In genomic region chr16:32214804-32215576, GRCm38 (mm10) we compare ENCODE assay signal across 17 mouse cellular contexts. TPM values are rescaled to one million over a fixed set of nuclear protein-coding genes. Genes with fewer than 3 reads are reported as not detected.
DNase-seq lines count a peak whose midpoint lies in the region; ATAC-seq and TF ChIP-seq lines count a peak whose summit lies in the region.
"Had no signal": no experiment of that assay in that cellular context is flagged by ENCODE, and none has a peak within 500 bp of the region (broad histone marks: within the 10 kb centered on the region; RNA-seq: fewer than 3 reads in every experiment).

No protein-coding gene starts in this region.

- no peak for ATAC-seq in lung, postnatal 0 days
- ATAC-seq in heart, postnatal 0 days (ENCODE audit: insufficient read depth, low read depth) = no peak
- ATAC-seq in inflammation-experienced regulatory T-cells, adult 6 months = no peak
- no peak for ATAC-seq in forebrain, embryonic 16.5 days
- ATAC-seq: intestine, postnatal 0 days had no signal

- no peak overlapping the region for H3K4me3 ChIP-seq in lung, postnatal 0 days (ENCODE audit: low read depth, low read length)
- H3K4me3 ChIP-seq in lung, adult 2 months (replicated peaks; ENCODE audit: extremely low read depth, low read depth, low read length) = no peak overlapping the region
- peak overlapping the region; percentile 31 for H3K4me3 ChIP-seq in heart, postnatal 0 days (ENCODE audit: low read depth, low read length)
- no peak overlapping the region for H3K4me3 ChIP-seq in forebrain, embryonic 16.5 days (replicated peaks; ENCODE audit: low read length)
- H3K4me3 ChIP-seq: lung, embryonic 15.5 days had no signal

- no peaks in the 10 kb centered on the region for H3K9me3 ChIP-seq in lung, postnatal 0 days (ENCODE audit: low read length)
- no peaks in the 10 kb centered on the region; the same call in 1 of the 2 replicates for H3K9me3 ChIP-seq in heart, postnatal 0 days (replicated peaks; ENCODE audit: control insufficient read depth, low read length)
- no peaks in the 10 kb centered on the region for H3K9me3 ChIP-seq in forebrain, embryonic 16.5 days (ENCODE audit: control insufficient read depth, low read length)

- no peaks in the 10 kb centered on the region for H3K27me3 ChIP-seq in lung, postnatal 0 days (replicated peaks; ENCODE audit: insufficient read depth, low read length)
- no peaks in the 10 kb centered on the region for H3K27me3 ChIP-seq in heart, postnatal 0 days (ENCODE audit: control insufficient read depth, insufficient read depth, low read length)
- H3K27me3 ChIP-seq in forebrain, embryonic 16.5 days (replicated peaks; ENCODE audit: control insufficient read depth, insufficient read depth, low read length) = no peaks in the 10 kb centered on the region
- H3K27me3 ChIP-seq: lung, embryonic 15.5 days had no signal

- WGBS in lung, postnatal 0 days = 65% methylated on average over 17 of the region's 17 CpGs
- WGBS in lung, adult 2 months = 55% methylated on average over 17 of the region's 17 CpGs
- WGBS in heart, postnatal 0 days = 56% methylated on average over 17 of the region's 17 CpGs
- 84% methylated on average over 17 of the region's 17 CpGs for WGBS in forebrain, embryonic 16.5 days

- H3K36me3 ChIP-seq in lung, postnatal 0 days (ENCODE audit: insufficient read depth, low read length) = no peaks in the 10 kb centered on the region
- H3K36me3 ChIP-seq in heart, postnatal 0 days (replicated peaks; ENCODE audit: control insufficient read depth, insufficient read depth, low read length) = no peaks in the 10 kb centered on the region
- no peaks in the 10 kb centered on the region for H3K36me3 ChIP-seq in forebrain, embryonic 16.5 days (ENCODE audit: control insufficient read depth, insufficient read depth)
- H3K36me3 ChIP-seq: lung, embryonic 15.5 days had no signal

- H3K4me2 ChIP-seq in lung, postnatal 0 days (replicated peaks; ENCODE audit: low read depth, low read length) = no peak overlapping the region
- H3K4me2 ChIP-seq in heart, postnatal 0 days (ENCODE audit: low read depth, low read length) = peak overlapping the region; percentile 50
- H3K4me2 ChIP-seq in forebrain, embryonic 16.5 days (ENCODE audit: low read length) = no peak overlapping the region
- H3K4me2 ChIP-seq: lung, embryonic 15.5 days; midbrain, embryonic 11.5 days had no signal

- no peaks in the 10 kb centered on the region for H3K4me1 ChIP-seq in lung, postnatal 0 days (ENCODE audit: insufficient read depth, low read depth, low read length)
- no peaks in the 10 kb centered on the region for H3K4me1 ChIP-seq in lung, adult 2 months (ENCODE audit: control insufficient read depth, insufficient read depth, low read length)
- peaks cover 15% of the 10 kb centered on the region; the same call in 1 of the 2 replicates for H3K4me1 ChIP-seq in heart, postnatal 0 days (ENCODE audit: control insufficient read depth, insufficient read depth)
- no peaks in the 10 kb centered on the region for H3K4me1 ChIP-seq in forebrain, embryonic 16.5 days (replicated peaks; ENCODE audit: control insufficient read depth, insufficient read depth, low read length)
- H3K4me1 ChIP-seq: lung, embryonic 15.5 days had no signal

- TF ChIP-seq EP300 in lung, postnatal 0 days (IDR thresholded peaks at IDR 0.05) = no peak
- TF ChIP-seq EP300 in heart, postnatal 0 days (IDR thresholded peaks at IDR 0.05; ENCODE audit: low read depth) = no peak

- no peak for TF ChIP-seq CTCF in lung, postnatal 0 days (IDR thresholded peaks at IDR 0.05)
- TF ChIP-seq CTCF in lung, adult 2 months (IDR thresholded peaks at IDR 0.05; ENCODE audit: insufficient read depth, low read length) = no peak
- TF ChIP-seq CTCF in heart, postnatal 0 days (IDR thresholded peaks at IDR 0.05; ENCODE audit: low read depth) = no peak

- H3K9ac ChIP-seq in lung, postnatal 0 days (replicated peaks; ENCODE audit: low read depth) = no peak overlapping the region
- peak overlapping the region; percentile 10; the same call in 1 of the 2 replicates for H3K9ac ChIP-seq in heart, postnatal 0 days (replicated peaks; ENCODE audit: low read depth, low read length)
- no peak overlapping the region for H3K9ac ChIP-seq in forebrain, embryonic 16.5 days (replicated peaks; ENCODE audit: low read depth, low read length)
- H3K9ac ChIP-seq: lung, embryonic 15.5 days had no signal

- TF ChIP-seq POLR2A in lung, adult 2 months (IDR thresholded peaks at IDR 0.05; ENCODE audit: borderline replicate concordance, extremely low read depth, low read depth, low read length) = no peak

- peak; percentile 20 for DNase-seq in lung, postnatal 0 days (ENCODE audit: low spot score)
- no peak for DNase-seq in lung, adult 2 months
- DNase-seq in adipocyte (ENCODE audit: low spot score) = peak; percentile 79
- no peak for DNase-seq in heart, postnatal 0 days (ENCODE audit: low spot score)
- DNase-seq in right cerebral cortex, postnatal 36 days (ENCODE audit: low spot score in 2 of 2) = peak; percentile 44 to 73
- no peak for DNase-seq in embryo, embryonic 9.5 days (ENCODE audit: extremely low spot score)
- DNase-seq: adrenal gland, postnatal 25 days; cerebellum, adult 11 months had no signal

- no peak overlapping the region for H3K27ac ChIP-seq in lung, postnatal 0 days (ENCODE audit: low read length)
- peak overlapping the region; percentile 25; the same call in 1 of the 2 replicates for H3K27ac ChIP-seq in heart, postnatal 0 days (ENCODE audit: low read depth)
- no peak overlapping the region for H3K27ac ChIP-seq in forebrain, embryonic 16.5 days (ENCODE audit: low read length)
- H3K27ac ChIP-seq: lung, embryonic 15.5 days had no signal

RNA-seq across cellular contexts. Expression of gene Fbxo45, which starts 32.0 kb away (rescaled TPM):
- polyA plus RNA-seq in lung, postnatal 0 days (2015; fragmentation: Nextera tagmentation; extraction: Ambion mirVana) = 7.9 and 9.2 TPM in 2 replicates
- polyA plus RNA-seq in lung, adult 2 months (2012; rRNA removed) = 3.7 and 5.2 TPM in 2 replicates
- 9.8 and 13.7 TPM in 2 replicates for total RNA-seq in heart, postnatal 0 days (2014; rRNA removed; ENCODE audit: low replicate concordance)
- polyA plus RNA-seq in heart, postnatal 0 days (2015; fragmentation: Nextera tagmentation; extraction: Ambion mirVana) = 5.1 and 5.8 TPM in 2 replicates
- polyA plus RNA-seq in inflammation-experienced regulatory T-cells, adult 6 months (2017; shearing (Covaris generic)) = 1 to 10 TPM; 5.1 to 5.7 (median 5.5) TPM
- polyA plus RNA-seq in forebrain, embryonic 16.5 days (2015; fragmentation: Nextera tagmentation; extraction: Ambion mirVana) = 9.9 and 10.2 TPM in 2 replicates

RNA-seq across cellular contexts. Expression of gene Wdr53, which starts 32.0 kb away (rescaled TPM):
- polyA plus RNA-seq in lung, postnatal 0 days (2015; fragmentation: Nextera tagmentation; extraction: Ambion mirVana) = 15.3 and 16.1 TPM in 2 replicates
- polyA plus RNA-seq in lung, adult 2 months (2012; rRNA removed) = 2.6 and 5.5 TPM in 2 replicates
- total RNA-seq in heart, postnatal 0 days (2014; rRNA removed; ENCODE audit: low replicate concordance) = 3.6 and 5.8 TPM in 2 replicates
- polyA plus RNA-seq in heart, postnatal 0 days (2015; fragmentation: Nextera tagmentation; extraction: Ambion mirVana) = 10.3 and 11.7 TPM in 2 replicates
- polyA plus RNA-seq in inflammation-experienced regulatory T-cells, adult 6 months (2017; shearing (Covaris generic)) = 10 to 100 TPM; 16.3 to 19.8 (median 16.7) TPM
- 13.9 and 15.7 TPM in 2 replicates for polyA plus RNA-seq in forebrain, embryonic 16.5 days (2015; fragmentation: Nextera tagmentation; extraction: Ambion mirVana)

RNA-seq across cellular contexts. Expression of gene Bex6, which starts 35.4 kb away (rescaled TPM):
- polyA plus RNA-seq in lung, postnatal 0 days (2015; fragmentation: Nextera tagmentation; extraction: Ambion mirVana) = 0.18 TPM in 1 of 2 replicates, not detected in the other
- not detected in 2 replicates for polyA plus RNA-seq in lung, adult 2 months (2012; rRNA removed)
- total RNA-seq in heart, postnatal 0 days (2014; rRNA removed; ENCODE audit: low replicate concordance) = not detected in 2 replicates
- not detected in 2 replicates for polyA plus RNA-seq in heart, postnatal 0 days (2015; fragmentation: Nextera tagmentation; extraction: Ambion mirVana)
- under 1 TPM in 2 of 3 experiments, not detected in 1; 0.38 to 0.63 TPM for polyA plus RNA-seq in inflammation-experienced regulatory T-cells, adult 6 months (2017; shearing (Covaris generic))
- polyA plus RNA-seq in forebrain, embryonic 16.5 days (2015; fragmentation: Nextera tagmentation; extraction: Ambion mirVana) = not detected in 2 replicates
- total RNA-seq: adrenal gland, postnatal 25 days; layer of hippocampus, adult 18-20 months; MEL had no signal
- polyA plus RNA-seq: gonadal fat pad, adult 2 months; midbrain, embryonic 11.5 days had no signal

RNA-seq across cellular contexts. Expression of gene Nrros, which starts 49.6 kb away (rescaled TPM):
- polyA plus RNA-seq in lung, postnatal 0 days (2015; fragmentation: Nextera tagmentation; extraction: Ambion mirVana) = 31.5 and 43.5 TPM in 2 replicates
- polyA plus RNA-seq in lung, adult 2 months (2012; rRNA removed) = 40.6 and 40.9 TPM in 2 replicates
- total RNA-seq in heart, postnatal 0 days (2014; rRNA removed; ENCODE audit: low replicate concordance) = 13.4 and 16.6 TPM in 2 replicates
- polyA plus RNA-seq in heart, postnatal 0 days (2015; fragmentation: Nextera tagmentation; extraction: Ambion mirVana) = 6.1 and 6.8 TPM in 2 replicates
- 10 to 100 TPM; 42.7 to 71.0 (median 53.2) TPM for polyA plus RNA-seq in inflammation-experienced regulatory T-cells, adult 6 months (2017; shearing (Covaris generic))
- polyA plus RNA-seq in forebrain, embryonic 16.5 days (2015; fragmentation: Nextera tagmentation; extraction: Ambion mirVana) = 9.0 TPM in 2 replicates

RNA-seq across cellular contexts. Expression of gene Smco1, which starts 56.3 kb away (rescaled TPM):
- 0.10 TPM in 1 of 2 replicates, not detected in the other for polyA plus RNA-seq in lung, postnatal 0 days (2015; fragmentation: Nextera tagmentation; extraction: Ambion mirVana)
- polyA plus RNA-seq in lung, adult 2 months (2012; rRNA removed) = 0.13 TPM in 1 of 2 replicates, not detected in the other
- total RNA-seq in heart, postnatal 0 days (2014; rRNA removed; ENCODE audit: low replicate concordance) = 0.15 and 0.31 TPM in 2 replicates
- 2.8 and 3.1 TPM in 2 replicates for polyA plus RNA-seq in heart, postnatal 0 days (2015; fragmentation: Nextera tagmentation; extraction: Ambion mirVana)
- not detected for polyA plus RNA-seq in inflammation-experienced regulatory T-cells, adult 6 months (2017; shearing (Covaris generic))
- 0.17 TPM in 1 of 2 replicates, not detected in the other for polyA plus RNA-seq in forebrain, embryonic 16.5 days (2015; fragmentation: Nextera tagmentation; extraction: Ambion mirVana)
- total RNA-seq: MEL had no signal
- polyA plus RNA-seq: gonadal fat pad, adult 2 months; intestine, postnatal 0 days; limb, embryonic 14.5 days; lung, embryonic 15.5 days; midbrain, embryonic 11.5 days had no signal

Comparison
In these comparisons a context has a peak if more than half of its experiments do, and no peak if none do; other contexts are left out.
1. DNase-seq: peak in lung, postnatal 0 days (single experiment), adipocyte (single experiment) and right cerebral cortex, postnatal 36 days (2 of 2); none in lung, adult 2 months (single experiment), heart, postnatal 0 days (single experiment) and embryo, embryonic 9.5 days (single experiment).